Mouse (Mus musculus): ENCODE measurements around the gene Pacs2. TPM values are rescaled to one million over a fixed set of nuclear protein-coding genes. Genes with fewer than 3 reads are reported as not detected.

The Pacs2 gene
- polyA plus RNA-seq, 1 experiment from 2014 or later: 54.3 TPM

DNA sequence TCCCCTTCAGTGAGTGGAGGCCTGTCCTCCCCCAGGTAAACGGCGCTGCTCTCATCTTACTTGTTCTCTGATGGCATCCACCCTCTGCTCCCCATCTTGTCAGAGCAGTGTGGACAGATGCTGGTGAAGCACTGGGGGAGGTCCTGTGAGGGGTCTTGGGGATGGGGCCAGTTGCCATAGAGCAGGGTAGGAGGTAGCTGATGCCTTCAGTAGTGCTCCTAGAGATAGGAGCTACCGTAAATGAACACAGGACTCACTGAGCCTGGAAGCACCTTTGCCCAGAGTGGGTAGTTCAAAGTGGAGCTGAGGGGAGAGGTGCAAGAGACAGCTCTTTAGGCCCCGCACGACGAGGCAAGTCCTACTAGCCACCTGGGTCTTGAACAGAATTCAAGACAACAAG, 55.1 kb downstream of the Pacs2 start:
- Histone ChIP-seq H3K79me2 (ENCODE audit: inconsistent target) (no peaks in the 10 kb centered on the region), H3K4me3 (ENCODE audit: inconsistent target) (no peak overlapping the region), H3K27ac (no peak overlapping the region), H3K36me3 (ENCODE audit: inconsistent target) (peaks cover 76% of the 10 kb centered on the region)
- 88% methylated on average over 6 of the region's 6 CpGs for WGBS (ENCODE audit: missing documents)

DNA sequence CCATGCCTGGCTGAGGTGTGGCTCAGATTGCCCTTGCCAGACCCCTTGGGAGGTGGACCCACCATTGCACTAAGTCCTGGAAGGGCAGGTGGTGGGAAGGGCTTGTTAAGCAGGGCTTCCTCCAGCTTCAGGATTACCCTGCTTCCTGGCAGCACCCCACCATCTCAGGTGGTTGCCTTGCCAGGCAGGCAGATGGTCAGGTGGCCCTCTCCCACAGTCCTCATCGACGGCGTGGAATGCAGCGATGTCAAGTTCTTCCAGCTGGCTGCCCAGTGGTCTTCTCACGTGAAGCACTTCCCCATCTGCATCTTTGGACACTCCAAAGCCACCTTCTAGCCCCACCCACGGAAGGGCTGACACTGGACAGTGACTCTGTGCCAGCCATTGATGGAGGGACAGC, 57.0 kb downstream of the Pacs2 start:
- Histone ChIP-seq H3K27ac (no peak overlapping the region), H3K4me3 (ENCODE audit: inconsistent target) (no peak overlapping the region), H3K79me2 (ENCODE audit: inconsistent target) (no peaks in the 10 kb centered on the region), H3K36me3 (ENCODE audit: inconsistent target) (peaks cover 56% of the 10 kb centered on the region)
- 91% methylated on average over 6 of the region's 6 CpGs for WGBS (ENCODE audit: missing documents)

DNA sequence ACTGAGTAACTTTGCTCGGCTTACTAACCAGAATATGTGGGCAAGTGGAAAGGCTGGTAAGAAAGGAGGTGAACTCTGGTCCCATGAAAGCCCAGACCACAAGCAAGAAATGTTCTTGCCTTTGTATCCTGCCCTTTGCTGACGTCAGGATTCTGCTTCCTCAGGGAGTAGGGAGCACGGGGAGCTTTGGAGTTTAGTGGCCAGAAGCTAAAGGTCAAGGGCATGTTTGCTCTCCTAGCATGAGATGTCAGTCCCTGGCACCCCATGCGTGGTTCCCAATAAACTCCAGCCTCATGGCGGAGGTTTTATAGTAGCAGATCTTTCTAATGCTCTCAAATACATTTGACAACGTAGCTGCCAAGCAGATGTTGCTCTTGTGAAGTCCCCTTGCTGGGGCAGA, 57.5 kb downstream of the Pacs2 start:
- H3K27ac ChIP-seq: no peak overlapping the region
- 93% methylated on average over 6 of the region's 6 CpGs for WGBS (ENCODE audit: missing documents)

GRCm38 (mm10) chr12:113073420-113074328, 59.4 kb downstream of the Pacs2 start:
- no peaks in the 10 kb centered on the region for H3K79me2 ChIP-seq (ENCODE audit: inconsistent target)
- peak overlapping the region; percentile 50; the same call in 1 of the 2 replicates for H3K4me3 ChIP-seq (ENCODE audit: inconsistent target)
- 0 out of 2 replicates have a peak overlapping the region, but pooled peaks have one; percentile 10 for H3K27ac ChIP-seq
- peaks cover 33% of the 10 kb centered on the region for H3K36me3 ChIP-seq (ENCODE audit: inconsistent target)
- 19% methylated on average over 14 of the region's 15 CpGs for WGBS (ENCODE audit: missing documents)

More for the DNA sequence above, 57.5 kb downstream of the Pacs2 start:
- Histone ChIP-seq H3K4me3 (ENCODE audit: inconsistent target) (no peak overlapping the region), H3K36me3 (ENCODE audit: inconsistent target) (peaks cover 51% of the 10 kb centered on the region), H3K79me2 (ENCODE audit: inconsistent target) (no peaks in the 10 kb centered on the region)

GRCm38 (mm10) chr12:113074329-113075062, 60.2 kb downstream of the Pacs2 start, which contains the start of gene Tex22:
Gene Tex22, plus strand, starts transcription at chr12:113074502.
- H3K4me3 ChIP-seq (ENCODE audit: inconsistent target): peak within 1 kb of the TSS; percentile 50
- H3K36me3 ChIP-seq (ENCODE audit: inconsistent target): peaks cover 25% of the 10 kb centered on the region
- H3K79me2 ChIP-seq (ENCODE audit: inconsistent target): no peaks in the 10 kb centered on the region
- peak within 1 kb of the TSS; percentile 53 for H3K27ac ChIP-seq
- 2% methylated on average over 32 of the region's 32 CpGs for WGBS (ENCODE audit: missing documents)

DNA sequence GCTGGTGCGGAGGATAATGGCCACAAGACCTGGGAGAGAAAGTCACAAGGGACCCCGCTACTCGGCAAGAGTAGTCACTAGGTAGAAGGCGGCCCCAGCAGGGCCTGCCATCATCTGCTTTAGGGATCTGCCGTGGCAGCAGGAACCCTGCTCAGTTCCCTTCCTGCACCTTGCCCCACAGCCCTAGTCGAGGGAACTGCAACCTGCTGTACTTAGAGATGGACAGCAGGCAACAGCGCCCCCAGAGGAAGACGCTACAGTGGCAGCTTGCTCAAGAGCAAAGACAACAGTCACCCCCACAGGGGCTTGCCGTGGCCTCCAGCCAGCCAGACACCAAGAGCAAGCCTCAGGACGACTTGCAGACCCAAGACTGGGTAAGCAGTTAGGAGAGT, 60.8 kb downstream of the Pacs2 start:
- Histone ChIP-seq H3K36me3 (ENCODE audit: inconsistent target) (peaks cover 20% of the 10 kb centered on the region), H3K4me3 (ENCODE audit: inconsistent target) (peak overlapping the region; percentile 50), H3K79me2 (ENCODE audit: inconsistent target) (no peaks in the 10 kb centered on the region), H3K27ac (no peak overlapping the region)
- 5% methylated on average over 10 of the region's 10 CpGs for WGBS (ENCODE audit: missing documents)

- Histone ChIP-seq H3K79me2 (ENCODE audit: inconsistent target) (no peaks in the 10 kb centered on the region), H3K36me3 (ENCODE audit: inconsistent target) (peaks cover 15% of the 10 kb centered on the region), H3K27ac (no peak overlapping the region), H3K4me3 (ENCODE audit: inconsistent target) (no peak overlapping the region)
- WGBS (ENCODE audit: missing documents): 60% methylated on average over 6 of the region's 6 CpGs
Observed at GRCm38 (mm10) chr12:113075486-113075885, 61.2 kb downstream of the Pacs2 start.

DNA sequence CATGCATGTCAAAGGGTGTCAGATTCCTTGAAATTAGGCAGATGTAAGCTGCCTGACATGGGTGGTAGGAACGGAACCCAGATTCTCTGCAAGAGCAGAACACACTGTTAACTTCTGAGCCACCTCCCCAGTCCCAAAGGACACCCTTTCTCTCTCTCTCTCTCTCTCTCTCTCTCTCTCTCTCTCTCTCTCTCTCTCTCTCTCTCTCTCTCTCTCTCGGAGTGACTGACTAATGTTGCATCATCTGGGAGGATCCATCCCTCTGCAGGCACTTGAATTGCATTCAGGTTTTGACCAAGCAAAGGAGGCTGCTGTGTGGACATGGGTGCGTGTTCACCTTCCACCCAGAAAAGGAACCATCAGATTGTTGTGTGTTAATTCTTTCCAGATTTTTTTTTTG, 73.0 kb downstream of the Pacs2 start:
- 85% methylated on average over 2 of the region's 3 CpGs for WGBS (ENCODE audit: missing documents)
- Histone ChIP-seq H3K79me2 (ENCODE audit: inconsistent target) (no peaks in the 10 kb centered on the region), H3K36me3 (ENCODE audit: inconsistent target) (no peaks in the 10 kb centered on the region), H3K4me3 (ENCODE audit: inconsistent target) (no peak overlapping the region), H3K27ac (no peak overlapping the region)

- Histone ChIP-seq H3K36me3 (ENCODE audit: inconsistent target) (no peaks in the 10 kb centered on the region), H3K4me3 (ENCODE audit: inconsistent target) (no peak overlapping the region), H3K27ac (no peak overlapping the region), H3K79me2 (ENCODE audit: inconsistent target) (no peaks in the 10 kb centered on the region)
- WGBS (ENCODE audit: missing documents): 98% methylated on average over 4 of the region's 4 CpGs
Observed at GRCm38 (mm10) chr12:113088026-113088425, 73.7 kb downstream of the Pacs2 start.

DNA sequence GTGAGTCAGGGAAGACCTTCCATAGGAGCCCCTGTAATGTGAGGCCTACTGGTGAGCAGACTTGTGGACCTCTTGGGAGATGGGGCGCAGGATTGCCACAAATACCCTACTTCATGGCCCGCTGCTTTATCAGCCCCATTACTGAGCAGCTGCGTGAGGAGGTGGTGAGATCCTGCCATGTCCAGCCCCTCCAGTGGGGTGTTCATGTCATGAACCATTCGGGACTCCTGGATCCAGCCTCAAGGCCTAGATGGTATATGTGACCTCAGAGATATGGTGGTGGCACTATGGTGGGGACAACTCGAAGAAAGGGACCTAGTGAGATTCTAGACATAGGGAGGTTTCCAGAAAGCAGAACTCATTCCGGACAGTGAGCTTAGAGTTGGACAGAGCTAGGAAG, 74.8 kb downstream of the Pacs2 start:
- Histone ChIP-seq H3K27ac (no peak overlapping the region), H3K4me3 (ENCODE audit: inconsistent target) (no peak overlapping the region), H3K36me3 (ENCODE audit: inconsistent target) (no peaks in the 10 kb centered on the region), H3K79me2 (ENCODE audit: inconsistent target) (no peaks in the 10 kb centered on the region)
- 92% methylated on average over 6 of the region's 6 CpGs for WGBS (ENCODE audit: missing documents)

- Histone ChIP-seq H3K4me3 (ENCODE audit: inconsistent target) (no peak overlapping the region), H3K79me2 (ENCODE audit: inconsistent target) (no peaks in the 10 kb centered on the region), H3K27ac (no peak overlapping the region), H3K36me3 (ENCODE audit: inconsistent target) (no peaks in the 10 kb centered on the region)
- 92% methylated on average over 15 of the region's 17 CpGs for WGBS (ENCODE audit: missing documents)
Observed at GRCm38 (mm10) chr12:113090053-113090452, 75.7 kb downstream of the Pacs2 start.

DNA sequence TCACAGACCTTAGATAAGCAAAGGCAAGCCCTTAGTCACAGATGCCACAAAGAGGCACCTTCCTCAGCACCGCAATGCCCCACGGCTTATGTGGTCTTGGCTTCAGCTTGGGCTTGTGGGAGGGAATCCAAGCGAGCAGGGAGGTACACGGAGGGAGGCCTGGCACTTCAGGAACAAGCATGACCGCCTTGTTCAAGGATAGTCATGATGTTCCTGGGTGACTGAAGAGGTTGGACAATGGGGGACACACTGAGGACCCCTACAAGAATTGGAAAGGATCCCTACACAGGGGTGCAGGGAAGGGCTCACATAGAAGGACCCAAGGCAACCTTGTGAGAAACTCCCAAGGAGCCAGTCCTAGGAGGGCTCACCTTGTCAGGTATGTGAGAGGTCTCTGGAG, 82.7 kb downstream of the Pacs2 start:
- 91% methylated on average over 5 of the region's 5 CpGs for WGBS (ENCODE audit: missing documents)
- Histone ChIP-seq H3K79me2 (ENCODE audit: inconsistent target) (peaks cover 27% of the 10 kb centered on the region), H3K36me3 (ENCODE audit: inconsistent target) (no peaks in the 10 kb centered on the region), H3K4me3 (ENCODE audit: inconsistent target) (no peak overlapping the region), H3K27ac (no peak overlapping the region)

GRCm38 (mm10) chr12:113097749-113098281, 83.5 kb downstream of the Pacs2 start, which contains the start of gene Mta1:
Gene Mta1, plus strand, starts transcription at chr12:113098278.
- no peak within 1 kb of the TSS for H3K27ac ChIP-seq
- peak within 1 kb of the TSS; percentile 29 for H3K4me3 ChIP-seq (ENCODE audit: inconsistent target)
- H3K79me2 ChIP-seq (ENCODE audit: inconsistent target): peaks cover 31% of the 10 kb centered on the region
- 7% methylated on average over 33 of the region's 53 CpGs for WGBS (ENCODE audit: missing documents)
- no peaks in the 10 kb centered on the region for H3K36me3 ChIP-seq (ENCODE audit: inconsistent target)

DNA sequence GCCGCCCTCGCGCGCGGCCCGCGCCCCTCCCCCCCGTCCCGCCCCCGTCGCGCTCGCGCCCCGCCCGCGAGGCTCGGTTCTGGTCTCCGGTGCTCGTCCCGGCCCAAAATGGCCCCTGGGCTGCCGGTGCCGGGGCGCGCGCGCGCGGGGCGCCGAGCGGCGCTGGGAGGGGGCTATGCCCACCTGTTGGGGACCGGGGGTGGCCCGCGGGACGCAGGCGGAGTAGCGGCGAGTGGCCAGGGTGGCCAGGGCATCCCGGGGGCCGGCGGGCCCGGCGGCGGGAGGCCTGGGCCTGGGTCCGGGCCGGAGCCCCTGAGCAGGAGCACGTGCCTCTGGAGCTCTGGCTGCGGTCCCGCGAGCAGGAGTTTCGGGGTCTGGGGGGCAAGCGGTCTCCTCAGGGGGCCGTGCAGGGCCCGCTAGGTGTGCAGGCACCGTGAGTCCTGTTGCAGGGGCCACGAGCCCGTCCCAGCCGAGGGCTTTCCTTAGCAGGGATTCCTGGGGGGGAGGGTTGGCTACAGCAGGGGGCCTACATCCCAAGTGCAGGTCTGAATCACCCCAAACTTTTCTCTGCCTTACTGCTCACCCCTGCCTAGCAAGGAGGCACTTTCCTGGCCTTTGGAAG, 84.3 kb downstream of the Pacs2 start:
- Histone ChIP-seq H3K36me3 (ENCODE audit: inconsistent target) (no peaks in the 10 kb centered on the region), H3K27ac (no peak overlapping the region), H3K4me3 (ENCODE audit: inconsistent target) (peak overlapping the region; percentile 29), H3K79me2 (ENCODE audit: inconsistent target) (peaks cover 40% of the 10 kb centered on the region)
- 2% methylated on average over 43 of the region's 60 CpGs for WGBS (ENCODE audit: missing documents)
